Mouse (Mus musculus) T-helper 1 cell (primary cell): Measurements from ENCODE around the gene Brd1.
"Not testable (repeated sequence)": the region's sequence is repeated elsewhere in the genome, so short reads cannot be mapped to it uniquely, and the experiment has no call there.

ENCODE experiments used
- in situ Hi-C: fragments of 300-600 bp; cut with MboI, MseI; formaldehyde crosslinking; loops from one replicate; pipeline ENCODE4 v1.15.1; 2025; ENCODE audit warnings: high pct_unique_total_duplicates

Brd1 gene

DNA sequence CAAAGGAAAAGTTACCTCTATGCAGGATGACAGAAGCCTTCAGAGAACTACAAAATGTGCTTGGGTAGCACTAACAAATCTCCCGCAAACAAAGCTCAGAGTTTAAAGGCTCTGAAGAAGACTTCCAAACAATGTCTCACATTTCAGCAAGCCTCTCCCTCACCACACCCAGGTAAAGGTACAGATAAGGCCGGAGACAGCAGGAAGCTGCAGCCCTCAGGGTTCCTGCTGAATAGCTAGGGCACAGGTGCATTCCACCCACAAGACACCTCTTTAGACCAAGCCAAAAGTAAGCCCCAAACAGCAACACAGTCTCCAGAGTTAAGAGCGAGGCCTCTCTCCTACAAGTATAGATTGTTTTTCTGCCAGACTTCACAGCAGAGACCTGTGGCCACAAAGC, 3.3 kb downstream of the Brd1 start:
- in situ Hi-C loops = no loop called here

DNA sequence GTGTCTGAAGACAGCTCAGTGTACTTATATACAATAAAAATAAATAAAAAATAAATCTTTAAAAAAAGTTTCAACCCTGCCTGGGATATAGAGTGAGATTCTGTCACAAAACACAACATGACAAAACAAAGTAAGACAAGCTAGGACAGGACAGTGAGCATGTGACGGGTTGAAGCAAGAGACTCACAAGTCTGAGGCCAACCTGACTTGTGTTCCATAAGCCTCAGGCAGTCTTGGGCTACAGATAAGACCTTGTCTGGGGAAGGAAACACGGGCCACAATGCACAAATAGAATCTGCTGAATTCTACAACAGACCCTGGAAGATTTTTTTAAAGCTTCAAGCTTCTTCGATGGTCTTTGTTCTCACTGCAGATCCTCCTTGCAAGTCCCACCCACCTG, 6.8 kb downstream of the Brd1 start:
- in situ Hi-C loops = no loop called here

GRCm38 (mm10) chr15:88725036-88725435, 9.0 kb downstream of the Brd1 start:
- in situ Hi-C loops = no loop called here

DNA sequence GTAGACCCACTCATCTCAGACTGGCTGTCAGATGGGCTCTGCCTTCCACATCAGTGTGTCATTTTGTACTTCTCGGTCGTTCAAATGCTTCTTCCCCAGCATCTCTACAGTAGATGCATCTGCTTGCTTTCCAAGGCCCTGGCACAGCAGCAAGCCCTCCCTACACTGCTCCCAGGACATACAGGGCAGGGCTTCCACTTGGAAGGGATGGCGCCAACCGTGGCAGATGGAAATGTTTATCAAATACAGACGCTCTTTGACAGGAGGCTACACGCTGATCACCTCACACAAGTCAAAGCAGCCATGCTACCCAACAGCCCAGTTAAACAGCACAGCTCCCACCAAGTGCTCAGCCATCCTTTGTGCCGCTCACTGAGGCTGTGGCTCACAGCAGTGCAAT, 9.7 kb downstream of the Brd1 start:
- in situ Hi-C loops = no loop called here

- in situ Hi-C loops = no loop called here
These were observed 10.8 kb downstream of the Brd1 start for GRCm38 (mm10) chr15:88723205-88723604.

GRCm38 (mm10) chr15:88717239-88717638, 16.8 kb downstream of the Brd1 start:
- in situ Hi-C loops = no loop called here

DNA sequence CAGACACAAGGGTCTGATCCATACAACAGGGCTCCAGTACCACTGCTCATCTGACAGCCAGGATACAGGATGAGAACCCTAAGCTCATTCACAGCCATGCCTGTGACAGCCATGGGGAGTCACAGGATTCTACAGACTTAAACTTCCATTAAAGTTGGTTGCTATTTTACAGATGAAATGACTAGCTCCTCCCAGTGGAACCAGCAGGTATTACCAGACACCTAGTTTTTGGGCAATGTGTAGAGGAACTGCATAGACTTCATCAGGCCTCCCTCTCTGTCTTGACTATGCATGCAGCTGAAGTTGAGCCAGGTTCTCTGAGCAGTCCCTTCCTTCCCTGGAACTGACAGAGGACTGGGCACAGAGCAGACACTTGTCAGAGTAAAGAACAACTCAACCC, 17.7 kb downstream of the Brd1 start:
- in situ Hi-C loops = no loop called here

DNA sequence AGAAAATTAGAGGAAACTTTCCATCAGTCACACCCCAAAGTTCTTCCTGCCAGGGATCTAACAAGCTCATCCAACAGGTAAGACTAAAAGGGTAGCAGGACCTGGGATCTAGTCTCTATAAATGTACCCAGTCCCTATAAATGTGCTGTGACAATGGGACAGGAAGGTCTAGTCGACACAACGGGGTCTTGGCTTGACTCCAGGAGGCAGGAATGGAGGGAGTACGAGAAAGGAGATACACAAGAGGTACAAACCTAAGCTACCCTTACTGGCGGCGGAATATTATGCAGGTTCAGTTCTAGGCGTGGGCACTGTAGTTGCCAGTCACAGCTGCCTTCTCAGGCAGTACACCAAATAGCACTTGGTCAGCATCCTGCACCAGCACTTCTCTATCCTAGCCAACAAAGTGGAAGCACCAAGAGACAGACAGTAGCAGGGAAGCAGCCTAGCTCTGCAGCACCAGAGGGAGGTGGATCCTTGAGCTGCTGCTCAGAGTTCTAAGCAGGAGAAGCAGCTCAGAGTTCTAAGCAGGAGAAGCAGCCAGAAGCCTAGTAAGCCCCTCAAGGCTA, 19.9 kb downstream of the Brd1 start:
- in situ Hi-C loops = no loop called here

DNA sequence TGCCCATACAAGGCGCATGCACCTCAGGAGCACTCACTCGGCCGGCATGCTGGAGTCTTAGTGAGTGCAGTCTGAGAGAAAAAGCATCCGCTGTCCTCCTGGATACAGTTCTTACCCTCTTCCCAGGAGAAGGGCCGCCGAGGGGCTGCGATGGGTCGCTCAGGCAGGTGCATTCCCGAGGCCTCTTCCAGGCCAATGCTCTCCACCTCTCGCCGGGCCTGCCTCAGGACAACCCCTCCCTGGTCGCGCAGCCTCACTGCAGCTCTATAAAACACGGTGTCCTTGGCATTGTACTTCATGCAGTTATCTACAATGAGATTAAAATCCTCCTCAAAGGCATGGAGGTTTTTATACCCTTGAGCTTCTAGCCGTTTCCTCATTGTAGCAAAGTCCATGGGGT, 21.5 kb downstream of the Brd1 start:
- in situ Hi-C loops = no loop called here

- in situ Hi-C loops = no loop called here
These were observed 24.2 kb downstream of the Brd1 start for GRCm38 (mm10) chr15:88709878-88710277.

- in situ Hi-C loops = no loop called here
These were observed 25.1 kb downstream of the Brd1 start for GRCm38 (mm10) chr15:88708657-88709511.

DNA sequence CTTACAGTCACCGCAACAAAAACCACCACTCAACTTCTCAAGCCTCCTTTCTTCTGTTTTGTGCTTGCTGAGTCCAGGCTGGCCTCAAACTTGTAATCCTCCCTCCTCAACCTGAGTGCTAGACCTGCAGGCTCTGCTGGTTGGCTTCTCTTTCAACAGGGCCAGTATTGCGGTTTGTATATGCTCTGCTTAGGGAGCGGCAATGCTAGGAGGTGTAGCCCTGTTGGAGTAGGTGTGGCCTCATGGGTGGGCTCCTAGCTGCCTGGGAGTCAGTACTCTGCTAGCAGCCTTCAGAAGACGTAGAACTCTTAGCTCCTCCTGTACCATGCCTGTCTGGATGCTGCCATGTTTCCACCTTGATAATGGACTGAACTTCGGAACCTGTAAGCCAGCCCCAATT, 25.8 kb downstream of the Brd1 start:
- in situ Hi-C loops = no loop called here

DNA sequence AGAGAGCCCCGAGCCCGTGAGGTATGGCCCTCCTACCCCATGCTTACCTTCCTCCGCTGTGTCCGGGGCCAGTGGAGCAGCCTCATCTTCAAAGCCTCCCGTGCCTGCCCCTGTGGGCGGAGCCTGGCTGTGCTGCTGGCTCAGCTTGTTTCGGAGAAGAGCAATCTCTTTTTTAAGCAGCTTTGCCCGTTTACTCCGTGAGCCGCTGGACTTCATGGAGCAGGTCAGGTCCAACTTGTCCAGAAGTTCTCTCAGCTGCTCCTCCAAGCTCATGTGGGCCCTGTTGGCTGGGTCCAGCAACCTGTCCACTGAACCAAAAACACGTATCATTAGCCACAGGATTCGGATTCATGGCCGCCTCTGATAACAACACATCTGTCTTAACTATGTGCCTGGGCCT, 27.0 kb downstream of the Brd1 start:
- in situ Hi-C loops = not testable (repeated sequence)

- in situ Hi-C loops = no loop called here
These were observed 27.7 kb downstream of the Brd1 start for GRCm38 (mm10) chr15:88706320-88706719.

GRCm38 (mm10) chr15:88704284-88704683, 29.7 kb downstream of the Brd1 start:
- in situ Hi-C loops = no loop called here

- in situ Hi-C loops = no loop called here
These were observed 31.5 kb downstream of the Brd1 start for GRCm38 (mm10) chr15:88702501-88702900.

GRCm38 (mm10) chr15:88700759-88701158, 33.3 kb downstream of the Brd1 start:
- in situ Hi-C loops = no loop called here

GRCm38 (mm10) chr15:88699508-88699907, 34.5 kb downstream of the Brd1 start:
- in situ Hi-C loops = no loop called here

DNA sequence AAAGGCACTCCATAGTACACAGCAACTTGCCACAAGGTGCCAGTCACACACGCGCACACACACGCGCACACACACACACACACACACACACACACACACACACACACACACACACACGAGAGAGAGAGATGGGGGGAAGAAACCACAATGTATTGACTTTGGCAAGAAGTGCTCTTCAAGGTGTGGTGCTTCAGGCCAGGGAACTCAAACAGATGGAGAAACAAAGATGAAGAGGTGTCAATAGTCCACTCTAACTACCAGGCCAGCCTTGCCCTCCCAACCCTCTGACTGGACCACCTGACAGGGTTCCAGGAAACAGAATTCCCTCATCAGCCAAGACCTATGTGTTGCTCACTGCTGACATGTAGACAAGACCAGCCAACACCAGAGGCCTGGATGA, 36.4 kb downstream of the Brd1 start:
- in situ Hi-C loops = no loop called here

DNA sequence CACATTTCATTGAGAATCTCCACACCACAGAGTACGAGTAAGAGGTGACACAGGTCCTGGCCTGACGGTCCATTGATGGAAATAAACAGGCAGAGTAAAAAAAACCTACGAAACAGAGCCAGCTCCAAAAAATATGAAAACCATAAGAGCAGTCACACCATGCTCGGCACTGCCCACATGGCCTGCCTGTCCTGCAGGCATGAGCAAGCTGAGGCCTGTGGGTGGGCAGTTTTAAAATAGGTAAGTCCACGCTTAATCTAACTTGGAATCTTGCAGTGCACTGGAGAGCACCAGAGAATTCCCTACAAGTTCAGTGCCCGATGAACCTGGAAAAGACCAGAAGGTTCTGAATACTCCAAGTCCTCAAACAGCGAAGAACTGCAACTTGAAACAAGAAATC, 38.0 kb downstream of the Brd1 start:
- in situ Hi-C loops = no loop called here

GRCm38 (mm10) chr15:88694033-88694432, 40.0 kb downstream of the Brd1 start:
- in situ Hi-C loops = no loop called here

DNA sequence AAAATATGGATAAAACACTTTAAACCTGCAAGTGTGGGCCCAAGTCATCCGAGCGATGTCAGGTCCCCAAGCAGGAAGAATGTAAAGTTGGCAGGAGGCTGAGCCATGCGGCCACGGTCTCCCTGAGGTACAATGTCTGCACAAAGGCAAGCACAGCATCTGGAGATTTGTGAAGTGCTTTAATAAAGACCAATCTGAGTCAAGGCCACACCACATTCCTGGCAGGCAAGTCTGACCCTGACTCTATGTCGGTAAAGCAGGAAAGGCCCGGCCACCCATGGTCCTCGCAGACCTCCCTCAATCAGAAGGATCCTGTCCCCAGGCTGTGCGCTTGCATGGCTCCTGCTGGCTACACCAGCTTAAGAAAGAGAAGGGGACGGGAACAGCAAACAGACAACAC, 41.3 kb downstream of the Brd1 start:
- in situ Hi-C loops = no loop called here

- in situ Hi-C loops = no loop called here
These were observed 42.9 kb downstream of the Brd1 start for GRCm38 (mm10) chr15:88691129-88691528.
